Mouse (Mus musculus) spleen, postnatal 14 days (tissue): ENCODE data around the gene Naa25.

Source experiments
- DNase-seq, 2 experiments: peaks; one replicate each; pipeline ENCODE4 v3.0.0; 2021 to 2022; ENCODE audit warnings: low spot score in 2 of 2

The Naa25 gene

GRCm38 (mm10) chr5:121392667-121393380, 4.9 kb upstream of the Naa25 start:
- peak in 1 of 2 experiments; percentile 33 for DNase-seq

GRCm38 (mm10) chr5:121393402-121393801, 4.3 kb upstream of the Naa25 start:
- no peak for DNase-seq

- no peak for DNase-seq
Measured at GRCm38 (mm10) chr5:121395621-121396020, 2.1 kb upstream of the Naa25 start.

- no peak for DNase-seq
Measured at GRCm38 (mm10) chr5:121398146-121398964, 619 bp downstream of the Naa25 start.

- no peak for DNase-seq
Measured at GRCm38 (mm10) chr5:121398965-121399462, 1.3 kb downstream of the Naa25 start.

- no peak for DNase-seq
Measured at GRCm38 (mm10) chr5:121399540-121399939, 1.8 kb downstream of the Naa25 start.

GRCm38 (mm10) chr5:121400064-121400463, 2.3 kb downstream of the Naa25 start:
- no peak for DNase-seq

- no peak for DNase-seq
Measured at GRCm38 (mm10) chr5:121400849-121401248, 3.1 kb downstream of the Naa25 start.

- no peak for DNase-seq
Measured at GRCm38 (mm10) chr5:121407856-121408255, 10.1 kb downstream of the Naa25 start.

- no peak for DNase-seq
Measured at GRCm38 (mm10) chr5:121410975-121411374, 13.2 kb downstream of the Naa25 start.

GRCm38 (mm10) chr5:121420721-121421120, 23.0 kb downstream of the Naa25 start:
- DNase-seq: no peak

- DNase-seq: no peak
Measured at GRCm38 (mm10) chr5:121422787-121423186, 25.1 kb downstream of the Naa25 start.

- no peak for DNase-seq
Measured at GRCm38 (mm10) chr5:121423297-121423696, 25.6 kb downstream of the Naa25 start.

GRCm38 (mm10) chr5:121428954-121429353, 31.2 kb downstream of the Naa25 start:
- no peak for DNase-seq

- no peak for DNase-seq
Measured at GRCm38 (mm10) chr5:121438131-121438530, 40.4 kb downstream of the Naa25 start.

GRCm38 (mm10) chr5:121438756-121439155, 41.0 kb downstream of the Naa25 start:
- DNase-seq: no peak

- peak; percentile 31 to 60 for DNase-seq
Measured at GRCm38 (mm10) chr5:121443548-121443947, 45.8 kb downstream of the Naa25 start.

- no peak for DNase-seq
Measured at GRCm38 (mm10) chr5:121444870-121445269, 47.1 kb downstream of the Naa25 start.

- DNase-seq: no peak
Measured at GRCm38 (mm10) chr5:121448450-121448849, 50.7 kb downstream of the Naa25 start.

- peak; percentile 31 to 65 for DNase-seq
Measured at GRCm38 (mm10) chr5:121449976-121450375, 52.2 kb downstream of the Naa25 start.

GRCm38 (mm10) chr5:121450476-121450875, 52.7 kb downstream of the Naa25 start:
- DNase-seq: no peak

GRCm38 (mm10) chr5:121451203-121451602, 53.5 kb downstream of the Naa25 start:
- DNase-seq: peak in 1 of 2 experiments; percentile 21

- peak in 1 of 2 experiments; percentile 28 for DNase-seq
Measured at GRCm38 (mm10) chr5:121451644-121452025, 53.9 kb downstream of the Naa25 start, which contains the start of gene Tmem116. Gene Tmem116, plus strand, starts transcription at chr5:121451893.
